ENCODE assay signal across 12 mouse cellular contexts in the genomic region with DNA sequence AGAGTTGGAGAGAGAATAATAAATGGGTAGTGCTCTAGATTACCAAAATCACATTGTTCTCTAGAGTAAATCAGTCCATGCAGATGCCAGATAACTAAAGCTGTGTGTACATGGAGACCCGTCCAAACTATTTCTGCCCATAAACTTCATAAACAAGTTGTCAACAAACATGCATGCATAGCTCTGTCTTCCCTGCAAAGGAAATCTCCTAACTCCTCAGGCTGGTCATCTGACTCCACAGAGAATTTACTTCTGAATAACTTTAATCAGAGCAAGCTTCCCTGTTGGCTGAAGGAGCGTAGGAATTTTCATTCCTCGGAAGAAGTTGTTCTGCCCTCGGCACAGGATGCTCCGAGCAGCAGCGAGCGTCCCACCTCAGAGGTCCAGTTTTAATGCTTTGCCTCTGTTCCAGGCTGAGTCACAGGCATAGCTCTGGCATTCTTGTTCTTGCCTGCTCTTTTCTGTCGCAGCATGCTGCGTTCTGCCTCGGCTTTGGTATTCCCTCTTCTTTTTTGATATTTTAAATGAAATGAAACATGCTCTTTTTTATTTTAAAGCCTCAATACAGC. TPM values are rescaled to one million over a fixed set of nuclear protein-coding genes. Genes with fewer than 3 reads are reported as not detected.
DNase-seq lines count a peak whose midpoint lies in the region; ATAC-seq and TF ChIP-seq lines count a peak whose summit lies in the region.
"Had no signal": no experiment of that assay in that cellular context is flagged by ENCODE, and none has a peak within 500 bp of the region (broad histone marks: within the 10 kb centered on the region; RNA-seq: fewer than 3 reads in every experiment).

No protein-coding gene starts in this region.

- H3K36me3 ChIP-seq in hindbrain, postnatal 0 days (ENCODE audit: insufficient read depth, low read length): no peaks in the 10 kb centered on the region
- no peaks in the 10 kb centered on the region for H3K36me3 ChIP-seq in hindbrain, embryonic 12.5 days
- H3K36me3 ChIP-seq in C2C12 (ENCODE audit: control insufficient read depth, insufficient read depth): no peaks in the 10 kb centered on the region
- no peaks in the 10 kb centered on the region for H3K36me3 ChIP-seq in limb, embryonic 15.5 days

- WGBS in hindbrain, postnatal 0 days: 44% methylated on average over 10 of the region's 10 CpGs
- 56% methylated on average over 10 of the region's 10 CpGs for WGBS in hindbrain, embryonic 12.5 days
- 10% methylated on average over 10 of the region's 10 CpGs for WGBS in limb, embryonic 15.5 days

- H3K4me1 ChIP-seq in hindbrain, postnatal 0 days (ENCODE audit: insufficient read depth, low read length): no peaks in the 10 kb centered on the region
- no peaks in the 10 kb centered on the region for H3K4me1 ChIP-seq in hindbrain, embryonic 12.5 days
- H3K4me1 ChIP-seq in limb, embryonic 15.5 days: peaks cover 4% of the 10 kb centered on the region; the same call in 1 of the 2 replicates
- H3K4me1 ChIP-seq: megakaryocyte, embryonic 14.5 days had no signal

- no peak overlapping the region for H3K9ac ChIP-seq in hindbrain, postnatal 0 days (replicated peaks; ENCODE audit: low read length)
- no peak overlapping the region for H3K9ac ChIP-seq in hindbrain, embryonic 12.5 days
- no peak overlapping the region for H3K9ac ChIP-seq in limb, embryonic 15.5 days

- H3ac ChIP-seq in C2C12 (ENCODE audit: control insufficient read depth, insufficient read length, low read depth): peak overlapping the region; percentile 65

- TF ChIP-seq CTCF in hindbrain, postnatal 0 days (IDR thresholded peaks at IDR 0.05; ENCODE audit: low read depth): no peak
- no peak for TF ChIP-seq CTCF in C2C12 (IDR thresholded peaks at IDR 0.05; ENCODE audit: control insufficient read depth, insufficient read depth, insufficient read length)

- H3K9me3 ChIP-seq in hindbrain, postnatal 0 days (ENCODE audit: low read length): no peaks in the 10 kb centered on the region
- H3K9me3 ChIP-seq in hindbrain, embryonic 12.5 days (replicated peaks): no peaks in the 10 kb centered on the region
- H3K9me3 ChIP-seq in limb, embryonic 15.5 days: no peaks in the 10 kb centered on the region
- H3K9me3 ChIP-seq: megakaryocyte, embryonic 14.5 days had no signal

- no peak overlapping the region for H3K4me3 ChIP-seq in hindbrain, postnatal 0 days (ENCODE audit: low read length)
- H3K4me3 ChIP-seq in hindbrain, embryonic 12.5 days: no peak overlapping the region
- H3K4me3 ChIP-seq in C2C12 (ENCODE audit: insufficient read depth, poor library complexity, severe bottlenecking): no peak overlapping the region
- H3K4me3 ChIP-seq in limb, embryonic 15.5 days: peak overlapping the region; percentile 1; the same call in 1 of the 2 replicates
- H3K4me3 ChIP-seq: megakaryocyte, embryonic 14.5 days had no signal

- no peaks in the 10 kb centered on the region for H3K79me2 ChIP-seq in C2C12 (ENCODE audit: control insufficient read depth, insufficient read depth)

- DNase-seq in hindbrain, postnatal 0 days (ENCODE audit: low spot score): no peak
- DNase-seq in 3T3-L1 (ENCODE audit: low read depth, low spot score): peak; percentile 15
- DNase-seq in adrenal gland, adult (ENCODE audit: inconsistent age in 2 of 2, low spot score in 1 of 2): no peak
- DNase-seq: cerebellum, postnatal 25 days; kidney, adult 2 months; left cerebral cortex, postnatal 4 days; thymus, postnatal 25 days had no signal

- H3K79me3 ChIP-seq in C2C12 (ENCODE audit: low read depth): no peaks in the 10 kb centered on the region

- H3K27me3 ChIP-seq in hindbrain, postnatal 0 days (ENCODE audit: insufficient read depth, low read length): no peaks in the 10 kb centered on the region
- no peaks in the 10 kb centered on the region for H3K27me3 ChIP-seq in hindbrain, embryonic 12.5 days
- H3K27me3 ChIP-seq in C2C12 (ENCODE audit: control insufficient read depth, insufficient read depth, insufficient read length): no peaks in the 10 kb centered on the region
- H3K27me3 ChIP-seq in limb, embryonic 15.5 days: no peaks in the 10 kb centered on the region
- H3K27me3 ChIP-seq: megakaryocyte, embryonic 14.5 days had no signal

- no peak for ATAC-seq in hindbrain, postnatal 0 days
- ATAC-seq in hindbrain, embryonic 12.5 days (ENCODE audit: low FRiP score): no peak
- no peak for ATAC-seq in limb, embryonic 15.5 days (ENCODE audit: insufficient number of reproducible peaks, low FRiP score, low TSS enrichment, low read depth)
- no peak for ATAC-seq in megakaryocyte-erythroid progenitor cell, adult 5-6 weeks (replicated peaks; ENCODE audit: low FRiP score, low TSS enrichment, poor library complexity, severe bottlenecking)

- H3K27ac ChIP-seq in hindbrain, postnatal 0 days: no peak overlapping the region
- H3K27ac ChIP-seq in hindbrain, embryonic 12.5 days: no peak overlapping the region
- no peak overlapping the region for H3K27ac ChIP-seq in limb, embryonic 15.5 days

- peak overlapping the region; percentile 39 for H3K4me2 ChIP-seq in hindbrain, postnatal 0 days (ENCODE audit: low read depth, low read length)
- H3K4me2 ChIP-seq in hindbrain, embryonic 12.5 days (replicated peaks): no peak overlapping the region
- H3K4me2 ChIP-seq in limb, embryonic 15.5 days: peak overlapping the region; percentile 37

TF ChIP-seq in C2C12, 6 proteins besides CTCF, POLR2A, EP300 and RAD21:
- TF ChIP-seq FOSL1 (IDR thresholded peaks at IDR 0.05; ENCODE audit: insufficient read depth, low read length, poor library complexity, severe bottlenecking) (no peak), CEBPB (IDR thresholded peaks at IDR 0.05; ENCODE audit: low read depth) (no peak), USF1 (IDR thresholded peaks at IDR 0.05; ENCODE audit: low read depth) (no peak), MYOD1 (IDR thresholded peaks at IDR 0.05; ENCODE audit: control insufficient read depth, insufficient read length, low read depth) (no peak), MAX (IDR thresholded peaks at IDR 0.05) (no peak)

RNA-seq across cellular contexts. Expression of gene Gli3, which starts 41.8 kb away (rescaled TPM):
- 7.3 and 9.6 TPM in 2 replicates for total RNA-seq in hindbrain, postnatal 0 days (2014; rRNA removed)
- 3.0 and 3.7 TPM in 2 replicates for polyA plus RNA-seq in hindbrain, postnatal 0 days (2015; fragmentation: Nextera tagmentation; extraction: Ambion mirVana)
- polyA plus RNA-seq in hindbrain, embryonic 12.5 days (2016; fragmentation: Nextera tagmentation; extraction: Ambion mirVana): 25.8 and 26.9 TPM in 2 replicates
- polyA plus RNA-seq in C2C12 (2012; fragmentation: generic; extraction: Trizol): 6.9 TPM
- 25.4 and 30.1 TPM in 2 replicates for polyA plus RNA-seq in limb, embryonic 15.5 days (2015; fragmentation: Nextera tagmentation; extraction: Ambion mirVana)
- total RNA-seq in megakaryocyte-erythroid progenitor cell, adult 5-6 weeks (2014; fragmentation: Nextera tagmentation): not detected in 2 replicates
- total RNA-seq in megakaryocyte-erythroid progenitor cell, adult 5-6 weeks (2017): not detected in 2 replicates
